21 mouse cellular contexts compared by ENCODE assay signal in genomic region chr10:45822251-45822650, GRCm38 (mm10).
"Had no signal": no experiment of that assay in that cellular context is flagged by ENCODE, and none has a peak within 500 bp of the region (broad histone marks: within the 10 kb centered on the region; RNA-seq: fewer than 3 reads in every experiment).

No protein-coding gene starts in this region.

- ATAC-seq: liver, postnatal 0 days had no signal

- H3K36me3 ChIP-seq: kidney, embryonic 15.5 days; limb, embryonic 12.5 days; limb, embryonic 15.5 days; lung, embryonic 15.5 days; neural tube, embryonic 12.5 days; neural tube, embryonic 15.5 days had no signal

- H3K4me2 ChIP-seq: kidney, embryonic 15.5 days; limb, embryonic 12.5 days; limb, embryonic 15.5 days; liver, embryonic 11.5 days; lung, embryonic 15.5 days; midbrain, embryonic 11.5 days; neural tube, embryonic 12.5 days; neural tube, embryonic 15.5 days had no signal

- DNase-seq: kidney, adult 11 months; kidney, adult 8-10 months; kidney, postnatal 10 days; kidney, postnatal 4 days; left cerebral cortex, postnatal 4 days; liver, postnatal 0 days; lung, postnatal 10 days; lung, postnatal 36 days; midbrain, embryonic 14.5 days; right cerebral cortex, postnatal 25 days; spleen, adult 18-20 months; thymus, adult 18-20 months had no signal

- H3K4me3 ChIP-seq: kidney, embryonic 15.5 days; limb, embryonic 12.5 days; limb, embryonic 15.5 days; lung, embryonic 15.5 days; neural tube, embryonic 12.5 days; neural tube, embryonic 15.5 days had no signal

- H3K27me3 ChIP-seq: kidney, embryonic 15.5 days; limb, embryonic 12.5 days; limb, embryonic 15.5 days; lung, embryonic 15.5 days; neural tube, embryonic 12.5 days; neural tube, embryonic 15.5 days had no signal

- H3K9me3 ChIP-seq: kidney, embryonic 15.5 days; limb, embryonic 12.5 days; limb, embryonic 15.5 days; lung, embryonic 15.5 days; neural tube, embryonic 12.5 days; neural tube, embryonic 15.5 days had no signal

- H3K4me1 ChIP-seq: limb, embryonic 12.5 days; limb, embryonic 15.5 days; lung, embryonic 15.5 days; neural tube, embryonic 12.5 days had no signal

- H3K27ac ChIP-seq: kidney, embryonic 15.5 days; limb, embryonic 12.5 days; limb, embryonic 15.5 days; liver, embryonic 14.5 days; lung, embryonic 15.5 days; neural tube, embryonic 12.5 days; neural tube, embryonic 15.5 days had no signal

- H3K9ac ChIP-seq: kidney, embryonic 15.5 days; limb, embryonic 12.5 days; limb, embryonic 15.5 days; liver, embryonic 14.5 days; liver, postnatal 0 days; lung, embryonic 15.5 days; neural tube, embryonic 12.5 days; neural tube, embryonic 15.5 days had no signal
